Mouse (Mus musculus): ENCODE data around the gene Nrxn2. TPM values are rescaled to one million over a fixed set of nuclear protein-coding genes. Genes with fewer than 3 reads are reported as not detected.

Gene Nrxn2
- 39.5 and 41.7 TPM in 2 replicates for polyA plus RNA-seq (2014; fragmentation: Nextera tagmentation; extraction: Ambion mirVana)

GRCm38 (mm10) chr19:6418233-6418879 is at the start of gene Nrxn2:
Nrxn2 (plus strand) TSS chr19:6418731.
- ATAC-seq (peak; percentile 95), DNase-seq (ENCODE audit: low spot score) (peak; percentile 98)
- H3K36me3 ChIP-seq (ENCODE audit: control insufficient read depth, insufficient read depth, low read length): no peaks in the 10 kb centered on the region
- no peaks in the 10 kb centered on the region for H3K9me3 ChIP-seq (replicated peaks; ENCODE audit: control insufficient read depth, low read length)
- peak within 1 kb of the TSS; percentile 67 for H3K4me3 ChIP-seq (ENCODE audit: low read depth, low read length)
- peak within 1 kb of the TSS; percentile 91 for H3K27ac ChIP-seq (ENCODE audit: low read depth, low read length)
- H3K27me3 ChIP-seq (replicated peaks; ENCODE audit: control insufficient read depth, insufficient read depth, low read length): no peaks in the 10 kb centered on the region
- peaks cover 57% of the 10 kb centered on the region for H3K4me1 ChIP-seq (ENCODE audit: control insufficient read depth, insufficient read depth, low read length)
- H3K9ac ChIP-seq (ENCODE audit: low read length): peak within 1 kb of the TSS; percentile 83
- WGBS: under 1% methylated on average over 45 of the region's 46 CpGs
- H3K4me2 ChIP-seq (ENCODE audit: low read length): peak within 1 kb of the TSS; percentile 84

GRCm38 (mm10) chr19:6370175-6370574 is 48.4 kb upstream of the Nrxn2 start:
- H3K4me2 ChIP-seq (ENCODE audit: low read length): no peak overlapping the region
- H3K4me1 ChIP-seq (ENCODE audit: control insufficient read depth, insufficient read depth, low read length): peaks cover 6% of the 10 kb centered on the region; the same call in 1 of the 2 replicates
- H3K27ac ChIP-seq (ENCODE audit: low read depth, low read length): no peak overlapping the region
- 97% methylated on average over 2 of the region's 2 CpGs for WGBS
- H3K36me3 ChIP-seq (ENCODE audit: control insufficient read depth, insufficient read depth, low read length): peaks cover 95% of the 10 kb centered on the region
- ATAC-seq (no peak), DNase-seq (ENCODE audit: low spot score) (no peak)
- H3K27me3 ChIP-seq (replicated peaks; ENCODE audit: control insufficient read depth, insufficient read depth, low read length): no peaks in the 10 kb centered on the region
- no peak overlapping the region for H3K4me3 ChIP-seq (ENCODE audit: low read depth, low read length)
- no peak overlapping the region for H3K9ac ChIP-seq (ENCODE audit: low read length)
- no peaks in the 10 kb centered on the region for H3K9me3 ChIP-seq (replicated peaks; ENCODE audit: control insufficient read depth, low read length)

GRCm38 (mm10) chr19:6372433-6372832 is 46.1 kb upstream of the Nrxn2 start:
- 91% methylated on average over 3 of the region's 3 CpGs for WGBS
- no peak for ATAC-seq
- H3K4me2 ChIP-seq (ENCODE audit: low read length): no peak overlapping the region

GRCm38 (mm10) chr19:6373539-6374400 is 44.8 kb upstream of the Nrxn2 start:
- peak; percentile 35; the same call in 1 of the 2 replicates for ATAC-seq
- H3K36me3 ChIP-seq (ENCODE audit: control insufficient read depth, insufficient read depth, low read length): peaks cover 97% of the 10 kb centered on the region
- no peak overlapping the region for H3K9ac ChIP-seq (ENCODE audit: low read length)
- H3K9me3 ChIP-seq (replicated peaks; ENCODE audit: control insufficient read depth, low read length): no peaks in the 10 kb centered on the region
- no peaks in the 10 kb centered on the region for H3K27me3 ChIP-seq (replicated peaks; ENCODE audit: control insufficient read depth, insufficient read depth, low read length)
- 72% methylated on average over 12 of the region's 12 CpGs for WGBS
- H3K4me2 ChIP-seq (ENCODE audit: low read length): no peak overlapping the region
- no peaks in the 10 kb centered on the region for H3K4me1 ChIP-seq (ENCODE audit: control insufficient read depth, insufficient read depth, low read length)
- no peak overlapping the region for H3K27ac ChIP-seq (ENCODE audit: low read depth, low read length)
- H3K4me3 ChIP-seq (ENCODE audit: low read depth, low read length): no peak overlapping the region
- peak; percentile 78 for DNase-seq (ENCODE audit: low spot score)

More at GRCm38 (mm10) chr19:6372433-6372832, 46.1 kb upstream of the Nrxn2 start:
- no peak overlapping the region for H3K27ac ChIP-seq (ENCODE audit: low read depth, low read length)
- H3K9ac ChIP-seq (ENCODE audit: low read length): no peak overlapping the region
- DNase-seq (ENCODE audit: low spot score): no peak
- H3K9me3 ChIP-seq (replicated peaks; ENCODE audit: control insufficient read depth, low read length): no peaks in the 10 kb centered on the region
- H3K36me3 ChIP-seq (ENCODE audit: control insufficient read depth, insufficient read depth, low read length): peaks cover 97% of the 10 kb centered on the region
- H3K4me3 ChIP-seq (ENCODE audit: low read depth, low read length): no peak overlapping the region
- H3K4me1 ChIP-seq (ENCODE audit: control insufficient read depth, insufficient read depth, low read length): no peaks in the 10 kb centered on the region
- no peaks in the 10 kb centered on the region for H3K27me3 ChIP-seq (replicated peaks; ENCODE audit: control insufficient read depth, insufficient read depth, low read length)

- no peak for ATAC-seq
- H3K27ac ChIP-seq (ENCODE audit: low read depth, low read length): no peak overlapping the region
- 99% methylated on average over 10 of the region's 10 CpGs for WGBS
These were observed 44.0 kb upstream of the Nrxn2 start for GRCm38 (mm10) chr19:6374571-6374970.

GRCm38 (mm10) chr19:6375423-6376254 is 42.9 kb upstream of the Nrxn2 start:
- Histone ChIP-seq H3K4me1 (ENCODE audit: control insufficient read depth, insufficient read depth, low read length) (no peaks in the 10 kb centered on the region), H3K4me2 (ENCODE audit: low read length) (no peak overlapping the region), H3K9ac (ENCODE audit: low read length) (no peak overlapping the region), H3K27ac (ENCODE audit: low read depth, low read length) (0 out of 2 replicates have a peak overlapping the region, but pooled peaks have one; percentile 2), H3K36me3 (ENCODE audit: control insufficient read depth, insufficient read depth, low read length) (peaks cover 89% of the 10 kb centered on the region), H3K9me3 (replicated peaks; ENCODE audit: control insufficient read depth, low read length) (no peaks in the 10 kb centered on the region), H3K27me3 (replicated peaks; ENCODE audit: control insufficient read depth, insufficient read depth, low read length) (no peaks in the 10 kb centered on the region), H3K4me3 (ENCODE audit: low read depth, low read length) (no peak overlapping the region)
- DNase-seq (ENCODE audit: low spot score) (no peak), ATAC-seq (no peak)
- WGBS: 92% methylated on average over 42 of the region's 42 CpGs

More at GRCm38 (mm10) chr19:6374571-6374970, 44.0 kb upstream of the Nrxn2 start:
- no peaks in the 10 kb centered on the region for H3K9me3 ChIP-seq (replicated peaks; ENCODE audit: control insufficient read depth, low read length)
- H3K4me1 ChIP-seq (ENCODE audit: control insufficient read depth, insufficient read depth, low read length): no peaks in the 10 kb centered on the region
- peaks cover 97% of the 10 kb centered on the region for H3K36me3 ChIP-seq (ENCODE audit: control insufficient read depth, insufficient read depth, low read length)
- DNase-seq (ENCODE audit: low spot score): no peak
- no peak overlapping the region for H3K4me2 ChIP-seq (ENCODE audit: low read length)
- H3K9ac ChIP-seq (ENCODE audit: low read length): no peak overlapping the region
- no peaks in the 10 kb centered on the region for H3K27me3 ChIP-seq (replicated peaks; ENCODE audit: control insufficient read depth, insufficient read depth, low read length)
- H3K4me3 ChIP-seq (ENCODE audit: low read depth, low read length): no peak overlapping the region

GRCm38 (mm10) chr19:6376255-6376564 is 42.3 kb upstream of the Nrxn2 start:
- H3K36me3 ChIP-seq (ENCODE audit: control insufficient read depth, insufficient read depth, low read length): peaks cover 85% of the 10 kb centered on the region
- no peaks in the 10 kb centered on the region for H3K4me1 ChIP-seq (ENCODE audit: control insufficient read depth, insufficient read depth, low read length)
- H3K4me3 ChIP-seq (ENCODE audit: low read depth, low read length): no peak overlapping the region
- 65% methylated on average over 14 of the region's 14 CpGs for WGBS
- no peaks in the 10 kb centered on the region for H3K27me3 ChIP-seq (replicated peaks; ENCODE audit: control insufficient read depth, insufficient read depth, low read length)
- ATAC-seq (no peak), DNase-seq (ENCODE audit: low spot score) (no peak)
- no peaks in the 10 kb centered on the region for H3K9me3 ChIP-seq (replicated peaks; ENCODE audit: control insufficient read depth, low read length)
- no peak overlapping the region for H3K27ac ChIP-seq (ENCODE audit: low read depth, low read length)
- no peak overlapping the region for H3K9ac ChIP-seq (ENCODE audit: low read length)
- H3K4me2 ChIP-seq (ENCODE audit: low read length): no peak overlapping the region

GRCm38 (mm10) chr19:6376643-6377042 is 41.9 kb upstream of the Nrxn2 start:
- no peak overlapping the region for H3K4me3 ChIP-seq (ENCODE audit: low read depth, low read length)
- H3K4me1 ChIP-seq (ENCODE audit: control insufficient read depth, insufficient read depth, low read length): no peaks in the 10 kb centered on the region
- no peaks in the 10 kb centered on the region for H3K9me3 ChIP-seq (replicated peaks; ENCODE audit: control insufficient read depth, low read length)
- peaks cover 81% of the 10 kb centered on the region for H3K36me3 ChIP-seq (ENCODE audit: control insufficient read depth, insufficient read depth, low read length)
- 85% methylated on average over 2 of the region's 2 CpGs for WGBS
- no peaks in the 10 kb centered on the region for H3K27me3 ChIP-seq (replicated peaks; ENCODE audit: control insufficient read depth, insufficient read depth, low read length)
- ATAC-seq (no peak), DNase-seq (ENCODE audit: low spot score) (no peak)
- H3K4me2 ChIP-seq (ENCODE audit: low read length): no peak overlapping the region
- no peak overlapping the region for H3K27ac ChIP-seq (ENCODE audit: low read depth, low read length)
- H3K9ac ChIP-seq (ENCODE audit: low read length): no peak overlapping the region

All from forebrain, embryonic 14.5 days (tissue).